Mouse (Mus musculus): ENCODE measurements at regions not wholly inside any gene's neighbourhood (a gene's known extent, or its start where the extent isn't known, plus 50 kb on each side); places are given as distances from the start of the nearest gene placed in this dataset.
A peak's percentile ranks its signal among the peaks of the same experiment; 100 is the strongest.

- DNase-seq = no peak
These were observed 182.8 kb downstream of the Rdh14 start for GRCm38 (mm10) chr12:10573381-10573780.

- no peak for DNase-seq
These were observed 192.5 kb downstream of the Rdh14 start for GRCm38 (mm10) chr12:10582840-10583614.

GRCm38 (mm10) chr12:10584026-10584425, 193.5 kb downstream of the Rdh14 start:
- no peak for DNase-seq

- peak; percentile 12 to 61 for DNase-seq
These were observed 199.0 kb downstream of the Rdh14 start for GRCm38 (mm10) chr12:10589537-10589936.

- DNase-seq = peak; percentile 6 to 34
These were observed 207.6 kb downstream of the Rdh14 start for GRCm38 (mm10) chr12:10597976-10598746.

- no peak for DNase-seq
These were observed 209.5 kb downstream of the Rdh14 start for GRCm38 (mm10) chr12:10600111-10600510.

- DNase-seq = no peak
These were observed 227.7 kb downstream of the Rdh14 start for GRCm38 (mm10) chr12:10618319-10618718.

- DNase-seq = no peak
These were observed 230.0 kb downstream of the Rdh14 start for GRCm38 (mm10) chr12:10620541-10620940.

- no peak for DNase-seq
These were observed 248.0 kb downstream of the Rdh14 start for GRCm38 (mm10) chr12:10638591-10638990.

- no peak for DNase-seq
These were observed 264.1 kb downstream of the Rdh14 start for GRCm38 (mm10) chr12:10654466-10655184.

- DNase-seq = no peak
These were observed 264.6 kb downstream of the Rdh14 start for GRCm38 (mm10) chr12:10655185-10655544.

GRCm38 (mm10) chr12:10658826-10659225, 268.3 kb downstream of the Rdh14 start:
- no peak for DNase-seq

- no peak for DNase-seq
These were observed 296.2 kb downstream of the Rdh14 start for GRCm38 (mm10) chr12:10686747-10687146.

All from lung, adult 18-20 months (tissue).